Mouse (Mus musculus) embryonic stem cell, embryonic (primary cell): Measurements from ENCODE around the gene Ipo4.

Source experiments
- CTCF ChIA-PET, 4 experiments: fragments of 300-600 bp in 2 of 4; fragments of 350-600 bp in 2 of 4; sonication (Branson Sonifier 250); formaldehyde crosslinking; loops; one replicate each; lab custom pipeline; 2022; ENCODE audit warnings: inconsistent platforms in 2 of 4; lab: Charles Lee
- POLR2A ChIA-PET, 4 experiments: fragments of 300-600 bp in 2 of 4; fragments of 350-600 bp in 2 of 4; sonication (Branson Sonifier 250); formaldehyde crosslinking; loops; one replicate each; lab custom pipeline; 2022; ENCODE audit warnings: antibody characterized with exemption in 4 of 4, inconsistent platforms in 1 of 4; lab: Charles Lee

The Ipo4 gene

GRCm38 (mm10) chr14:55635523-55636007 lies at the start of gene Ipo4:
Gene Ipo4, minus strand, starts transcription at chr14:55635957.
- POLR2A ChIA-PET: interaction anchor here (0.7 to 2.9 kb wide), 26 partner anchors 8 to 292 kb away, joined by 3 to 15 read pairs (median 4); partner anchors contain the start of genes A730061H03Rik (in 2 of the 4), Psme2 (in 2 of the 4), Tm9sf1 (in 2 of the 4) and Dcaf11 (in 1 of the 4)
- CTCF ChIA-PET: interaction anchor here (0.5 to 2.2 kb wide), 6 partner anchors 25 to 283 kb away, joined by 3 to 5 read pairs (median 4); partner anchors contain the start of gene Mdp1 (in 1 of the 4)

- CTCF ChIA-PET: interaction anchor here (0.6 to 4.8 kb wide), 33 partner anchors 9 to 566 kb away, joined by 3 to 45 read pairs (median 3); partner anchors contain the start of genes Gmpr2 (in 2 of the 4), Ltb4r2 (in 2 of the 4), Nedd8 (in 2 of the 4) and A730061H03Rik (in 1 of the 4)
- POLR2A ChIA-PET: interaction anchor here (0.6 to 9.8 kb wide), 57 partner anchors 9 to 1206 kb away, joined by 3 to 77 read pairs (median 4); partner anchors contain the start of genes Gmpr2 (in 4 of the 4), Nedd8 (in 4 of the 4), Dhrs1 (in 3 of the 4) and Nop9 (in 3 of the 4)
Observed at GRCm38 (mm10) chr14:55682118-55682493, 46.3 kb upstream of the Ipo4 start.

- POLR2A ChIA-PET: interaction anchor here (0.6 to 9.8 kb wide), 74 partner anchors 9 to 218 kb away, joined by 3 to 77 read pairs (median 4); partner anchors contain the start of genes Gmpr2 (in 4 of the 4), Nedd8 (in 4 of the 4), Dhrs1 (in 3 of the 4) and Nop9 (in 3 of the 4)
Observed at GRCm38 (mm10) chr14:55681160-55682117, 45.7 kb upstream of the Ipo4 start, which contains the start of gene Tinf2. Gene Tinf2, minus strand, starts transcription at chr14:55681820.

GRCm38 (mm10) chr14:55677615-55678014 lies 41.9 kb upstream of the Ipo4 start:
- ChIA-PET POLR2A (interaction anchor here in 2 of 4 experiments (0.5 to 9.8 kb wide), 4 partner anchors 15 to 123 kb away, joined by 3 to 77 read pairs (median 20); partner anchors contain the start of gene Rabggta (in 2 of the 2)), CTCF (no interaction called here)

More at GRCm38 (mm10) chr14:55681160-55682117, 45.7 kb upstream of the Ipo4 start, which contains the start of gene Tinf2:
- CTCF ChIA-PET: interaction anchor here (0.5 to 4.8 kb wide), 38 partner anchors 9 to 566 kb away, joined by 3 to 45 read pairs (median 3); partner anchors contain the start of genes Gmpr2 (in 3 of the 4), Nedd8 (in 3 of the 4), Ltb4r2 (in 2 of the 4) and A730061H03Rik (in 1 of the 4)

GRCm38 (mm10) chr14:55672741-55673060 lies 36.9 kb upstream of the Ipo4 start:
- POLR2A ChIA-PET: interaction anchor here (0.6 to 3.0 kb wide), 65 partner anchors 8 to 622 kb away, joined by 3 to 61 read pairs (median 6); partner anchors contain the start of genes Tinf2 (in 4 of the 4), Mdp1 (in 3 of the 4), Psme2 (in 3 of the 4) and Rnf31 (in 3 of the 4)
- CTCF ChIA-PET: interaction anchor here in 2 of 4 experiments (1.3 to 2.5 kb wide), 9 partner anchors 8 to 88 kb away, joined by 3 to 16 read pairs (median 8); partner anchors contain the start of genes Mdp1 (in 2 of the 2), Tinf2 (in 2 of the 2), Ltb4r2 (in 1 of the 2) and Rabggta (in 1 of the 2)

GRCm38 (mm10) chr14:55671833-55672740 lies 36.3 kb upstream of the Ipo4 start, which contains the start of the genes Gmpr2 and Nedd8:
Gene Gmpr2, plus strand, starts transcription at chr14:55671941.
Gene Nedd8, minus strand, starts transcription at chr14:55672124.
- ChIA-PET POLR2A (interaction anchor here (0.6 to 3.0 kb wide), 114 partner anchors 9 to 657 kb away, joined by 3 to 61 read pairs (median 4); partner anchors contain the start of genes Mdp1 (in 4 of the 4), Rnf31 (in 4 of the 4), Tinf2 (in 4 of the 4) and A730061H03Rik (in 3 of the 4)), CTCF (interaction anchor here in 3 of 4 experiments (0.6 to 2.5 kb wide), 18 partner anchors 9 to 574 kb away, joined by 3 to 16 read pairs (median 4); partner anchors contain the start of genes Mdp1 (in 3 of the 3), Tinf2 (in 3 of the 3), Adcy4 (in 1 of the 3) and Ltb4r2 (in 1 of the 3))

GRCm38 (mm10) chr14:55671486-55671832 lies 35.7 kb upstream of the Ipo4 start:
- POLR2A ChIA-PET: interaction anchor here (0.5 to 3.0 kb wide), 103 partner anchors 9 to 656 kb away, joined by 3 to 61 read pairs (median 4); partner anchors contain the start of genes Mdp1 (in 4 of the 4), Rnf31 (in 4 of the 4), A730061H03Rik (in 3 of the 4) and Psme2 (in 3 of the 4)
- CTCF ChIA-PET: interaction anchor here in 3 of 4 experiments (0.8 to 2.5 kb wide), 15 partner anchors 8 to 191 kb away, joined by 3 to 16 read pairs (median 4); partner anchors contain the start of genes Mdp1 (in 3 of the 3), Tinf2 (in 3 of the 3), Adcy4 (in 1 of the 3) and Ltb4r2 (in 1 of the 3)

GRCm38 (mm10) chr14:55660636-55661035 lies 24.9 kb upstream of the Ipo4 start:
- ChIA-PET POLR2A (interaction anchor here (0.6 to 4.9 kb wide), 44 partner anchors 9 to 222 kb away, joined by 3 to 61 read pairs (median 4); partner anchors contain the start of genes Gmpr2 (in 4 of the 4), Nedd8 (in 4 of the 4), Rec8 (in 3 of the 4) and A730061H03Rik (in 2 of the 4)), CTCF (interaction anchor here (0.5 to 2.2 kb wide), 27 partner anchors 9 to 293 kb away, joined by 3 to 14 read pairs (median 3); partner anchors contain the start of genes Gmpr2 (in 2 of the 4), Nedd8 (in 2 of the 4), Psme2 (in 2 of the 4) and Rnf31 (in 2 of the 4))

GRCm38 (mm10) chr14:55659960-55660573 lies 24.3 kb upstream of the Ipo4 start, which contains the start of gene Mdp1:
Gene Mdp1, minus strand, starts transcription at chr14:55660508.
- CTCF ChIA-PET: interaction anchor here (0.5 to 2.2 kb wide), 30 partner anchors 8 to 292 kb away, joined by 3 to 14 read pairs (median 3); partner anchors contain the start of genes Nedd8 (in 3 of the 4), Gmpr2 (in 2 of the 4), Psme2 (in 2 of the 4) and Rnf31 (in 2 of the 4)
- POLR2A ChIA-PET: interaction anchor here (0.6 to 4.9 kb wide), 47 partner anchors 9 to 222 kb away, joined by 3 to 61 read pairs (median 4); partner anchors contain the start of genes Gmpr2 (in 4 of the 4), Nedd8 (in 4 of the 4), Rec8 (in 3 of the 4) and A730061H03Rik (in 2 of the 4)

GRCm38 (mm10) chr14:55658011-55658410 lies 22.3 kb upstream of the Ipo4 start:
- ChIA-PET CTCF (no interaction called here), POLR2A (interaction anchor here in 3 of 4 experiments (0.6 to 1.6 kb wide), 4 partner anchors 11 to 106 kb away, joined by 3 to 9 read pairs (median 4); partner anchors contain the start of genes Gmpr2 (in 1 of the 3) and Nedd8 (in 1 of the 3))

- CTCF ChIA-PET: no interaction called here
- POLR2A ChIA-PET: interaction anchor here in 2 of 4 experiments (1.3 to 1.4 kb wide), 2 partner anchors 15 to 25 kb away, joined by 3 read pairs; partner anchors contain the start of genes Gmpr2 (in 1 of the 2), Nedd8 (in 1 of the 2) and Tinf2 (in 1 of the 2)
Observed at GRCm38 (mm10) chr14:55656935-55657334, 21.2 kb upstream of the Ipo4 start.

GRCm38 (mm10) chr14:55651528-55651927 lies 15.8 kb upstream of the Ipo4 start:
- CTCF ChIA-PET: interaction anchor here (0.6 to 1.3 kb wide), 5 partner anchors 9 to 352 kb away, joined by 3 to 9 read pairs (median 3); partner anchors contain the start of gene Mdp1 (in 1 of the 4)

GRCm38 (mm10) chr14:55649884-55650283 lies 14.1 kb upstream of the Ipo4 start, which contains the start of gene Tssk4:
Gene Tssk4, plus strand, starts transcription at chr14:55650184.
- ChIA-PET POLR2A (interaction anchor here in 3 of 4 experiments (0.8 to 2.7 kb wide), 7 partner anchors 10 to 120 kb away, joined by 3 to 10 read pairs (median 4); partner anchors contain the start of genes A730061H03Rik (in 1 of the 3), Gm49378 (in 1 of the 3), Gmpr2 (in 1 of the 3) and Mdp1 (in 1 of the 3)), CTCF (no interaction called here)

More at GRCm38 (mm10) chr14:55651528-55651927, 15.8 kb upstream of the Ipo4 start:
- POLR2A ChIA-PET: interaction anchor here in 2 of 4 experiments (0.6 to 2.7 kb wide), 7 partner anchors 8 to 179 kb away, joined by 3 to 10 read pairs (median 3); partner anchors contain the start of genes Gm49378 (in 1 of the 2), Mdp1 (in 1 of the 2), Nedd8 (in 1 of the 2) and Tm9sf1 (in 1 of the 2)
